23 mouse cellular contexts compared by ENCODE assay signal in genomic region chr15:90658053-90658452, GRCm38 (mm10). TPM values are rescaled to one million over a fixed set of nuclear protein-coding genes. Genes with fewer than 3 reads are reported as not detected.
A peak's percentile ranks its signal among the peaks of the same experiment; 100 is the strongest.
DNase-seq lines count a peak whose midpoint lies in the region; ATAC-seq and TF ChIP-seq lines count a peak whose summit lies in the region.
"Had no signal": no experiment of that assay in that cellular context is flagged by ENCODE, and none has a peak within 500 bp of the region (broad histone marks: within the 10 kb centered on the region; RNA-seq: fewer than 3 reads in every experiment).

No protein-coding gene starts in this region.

- no peak for TF ChIP-seq POLR2A in heart, adult 2 months (IDR thresholded peaks at IDR 0.05; ENCODE audit: insufficient read depth, low read depth, low read length)

- H3K9me3 ChIP-seq in intestine, postnatal 0 days (ENCODE audit: control insufficient read depth), result no peaks in the 10 kb centered on the region
- H3K9me3 ChIP-seq: embryonic facial prominence, embryonic 10.5 days; embryonic facial prominence, embryonic 12.5 days; forebrain, embryonic 13.5 days; forebrain, embryonic 15.5 days had no signal

- H3K4me2 ChIP-seq in intestine, postnatal 0 days (replicated peaks; ENCODE audit: low read depth), result no peak overlapping the region
- H3K4me2 ChIP-seq: embryonic facial prominence, embryonic 12.5 days; forebrain, embryonic 13.5 days; forebrain, embryonic 15.5 days had no signal

- TF ChIP-seq CTCF in heart, adult 2 months (IDR thresholded peaks at IDR 0.05), result no peak
- no peak for TF ChIP-seq CTCF in intestine, postnatal 0 days (IDR thresholded peaks at IDR 0.05; ENCODE audit: low read depth)

- peaks cover 4% of the 10 kb centered on the region for H3K4me1 ChIP-seq in heart, adult 2 months (ENCODE audit: control insufficient read depth, insufficient read depth, low read length)
- no peaks in the 10 kb centered on the region for H3K4me1 ChIP-seq in intestine, postnatal 0 days (replicated peaks; ENCODE audit: control insufficient read depth, insufficient read depth, low read length)
- H3K4me1 ChIP-seq: embryonic facial prominence, embryonic 12.5 days; forebrain, embryonic 13.5 days; forebrain, embryonic 15.5 days had no signal

- 41% methylated on average over 2 of the region's 2 CpGs for WGBS in heart, adult 2 months
- WGBS in intestine, postnatal 0 days, result 42% methylated on average over 2 of the region's 2 CpGs

- ATAC-seq in intestine, postnatal 0 days, result peak; percentile 84
- ATAC-seq: activated CD4-positive, CD25-positive, alpha-beta regulatory T cell, adult 4 months; CD4-positive, CD25-positive, alpha-beta regulatory T cell, adult 4 months; forebrain, embryonic 13.5 days; forebrain, embryonic 15.5 days; Patski had no signal

- H3K36me3 ChIP-seq in heart, adult 2 months (ENCODE audit: control insufficient read depth, insufficient read depth, low read length), result no peaks in the 10 kb centered on the region
- no peaks in the 10 kb centered on the region for H3K36me3 ChIP-seq in intestine, postnatal 0 days (ENCODE audit: control insufficient read depth, insufficient read depth)
- H3K36me3 ChIP-seq: embryonic facial prominence, embryonic 10.5 days; embryonic facial prominence, embryonic 12.5 days; forebrain, embryonic 15.5 days; G1E had no signal

- H3K9ac ChIP-seq in heart, adult 2 months (ENCODE audit: low read depth, low read length), result no peak overlapping the region
- H3K9ac ChIP-seq in intestine, postnatal 0 days (ENCODE audit: low read depth, low read length), result no peak overlapping the region
- H3K9ac ChIP-seq: embryonic facial prominence, embryonic 12.5 days; forebrain, embryonic 13.5 days; forebrain, embryonic 15.5 days had no signal

- DNase-seq in heart, adult 11 months, result peak; percentile 31
- DNase-seq in heart, adult 2 months, result no peak
- DNase-seq in gastrocnemius, postnatal 36 days, result no peak
- no peak for DNase-seq in frontal cortex, postnatal 36 days (ENCODE audit: low spot score in 2 of 2)
- DNase-seq: adrenal gland, adult 8-10 months; adrenal gland, postnatal 14 days; adrenal gland, postnatal 36 days; B cell, adult 2 months; cerebellum, adult 11-12 months; cerebellum, adult 2 months; cerebellum, adult 9-10 months; cerebellum, postnatal 10 days; cerebellum, postnatal 25 days had no signal

- no peak overlapping the region for H3K27ac ChIP-seq in heart, adult 2 months
- H3K27ac ChIP-seq in intestine, postnatal 0 days (ENCODE audit: low read depth, low read length), result no peak overlapping the region
- H3K27ac ChIP-seq: embryonic facial prominence, embryonic 10.5 days; embryonic facial prominence, embryonic 12.5 days; forebrain, embryonic 13.5 days; forebrain, embryonic 15.5 days had no signal

- no peaks in the 10 kb centered on the region; the same call in 1 of the 2 replicates for H3K79me2 ChIP-seq in heart, adult 2 months (replicated peaks; ENCODE audit: control insufficient read depth, insufficient read depth, low read length)

- no peak for TF ChIP-seq EP300 in heart, adult 2 months (IDR thresholded peaks at IDR 0.05; ENCODE audit: insufficient read depth, low read depth, low read length)

- peaks cover 1% of the 10 kb centered on the region; the same call in 1 of the 2 replicates for H3K27me3 ChIP-seq in heart, adult 2 months (ENCODE audit: control insufficient read depth, insufficient read depth, low read length)
- no peaks in the 10 kb centered on the region for H3K27me3 ChIP-seq in intestine, postnatal 0 days (replicated peaks; ENCODE audit: control insufficient read depth, insufficient read depth, low read length)
- H3K27me3 ChIP-seq: CH12.LX; embryonic facial prominence, embryonic 12.5 days; forebrain, embryonic 13.5 days; forebrain, embryonic 15.5 days; Patski had no signal

- no peak overlapping the region for H3K4me3 ChIP-seq in heart, adult 2 months
- H3K4me3 ChIP-seq in intestine, postnatal 0 days (ENCODE audit: low read depth, low read length), result no peak overlapping the region
- H3K4me3 ChIP-seq: embryonic facial prominence, embryonic 10.5 days; embryonic facial prominence, embryonic 12.5 days; forebrain, embryonic 13.5 days; forebrain, embryonic 15.5 days had no signal

- intact Hi-C loops in heart, adult 2 months (cut with DNase I), result no loop called here
- intact Hi-C loops in gastrocnemius, postnatal 36 days (cut with DNase I), result no loop called here

RNA-seq across cellular contexts. Expression of gene Cpne8, which starts 21.2 kb away (rescaled TPM):
- 1 to 10 TPM; 8.7 to 8.8 TPM for total RNA-seq in heart, adult 2 months (2021)
- 6.9 and 7.6 TPM in 2 replicates for polyA plus RNA-seq in heart, adult 2 months (2012; rRNA removed)
- 40.4 and 55.2 TPM in 2 replicates for polyA plus RNA-seq in intestine, postnatal 0 days (2015; fragmentation: Nextera tagmentation; extraction: Ambion mirVana)
- 1 to 10 TPM; 2.1 to 2.4 TPM for total RNA-seq in gastrocnemius, postnatal 36 days (2021)
- polyA plus RNA-seq: G1E had no signal
